Mouse (Mus musculus) neural tube, embryonic 14.5 days (tissue): Measurements from ENCODE around the gene Slc39a8. TPM values are rescaled to one million over a fixed set of nuclear protein-coding genes. Genes with fewer than 3 reads are reported as not detected.
A peak's percentile ranks its signal among the peaks of the same experiment; 100 is the strongest.

ENCODE experiments used
- ATAC-seq: fragments of 200-750 bp; cut with Nextera tagmentation; 2 replicates; pipeline ENCODE4 v1.8.0; 2017; ENCODE audit warnings: low read depth, mild to moderate bottlenecking, moderate TSS enrichment, moderate library complexity
- H3K27ac ChIP-seq: fragments of 300-500 bp; sonication (generic); 2 replicates; pipeline ENCODE4 v1.5.1; 2014; ENCODE audit warnings: low read depth, mild to moderate bottlenecking, control low read depth, low read length, moderate library complexity, mixed read lengths
- H3K27me3 ChIP-seq: fragments of 300-500 bp; sonication (generic); 2 replicates; pipeline ENCODE4 v1.6.1; 2014; ENCODE audit warnings: low read length; ENCODE audit not compliant: control insufficient read depth, insufficient read depth
- H3K36me3 ChIP-seq: fragments of 300-500 bp; sonication (generic); 2 replicates; pipeline ENCODE4 v1.6.1; 2014; ENCODE audit warnings: low read length, mixed read lengths; ENCODE audit not compliant: control insufficient read depth, insufficient read depth
- H3K4me1 ChIP-seq: fragments of 300-500 bp; sonication (generic); 2 replicates; pipeline ENCODE4 v1.6.1; 2014; ENCODE audit warnings: low read length; ENCODE audit not compliant: control insufficient read depth, insufficient read depth
- H3K4me2 ChIP-seq: fragments of 300-500 bp; sonication (generic); 2 replicates; pipeline ENCODE4 v1.6.1; 2014; ENCODE audit warnings: mild to moderate bottlenecking, low read depth, low read length, control low read depth
- H3K4me3 ChIP-seq: fragments of 300-500 bp; sonication (generic); 2 replicates; pipeline ENCODE4 v1.5.1; 2014; ENCODE audit warnings: low read depth, low read length, control low read depth, mixed read lengths
- H3K9ac ChIP-seq: fragments of 300-500 bp; sonication (generic); replicated peaks from 2 replicates; pipeline ENCODE4 v1.6.1; 2014; ENCODE audit warnings: low read depth, mild to moderate bottlenecking, control low read depth, low read length, mixed read lengths
- H3K9me3 ChIP-seq: fragments of 300-500 bp; sonication (generic); 2 replicates; pipeline ENCODE4 v1.6.1; 2016; ENCODE audit warnings: low read length; ENCODE audit not compliant: control insufficient read depth
- WGBS: fragments of 180-500 bp; shearing (Covaris S2); extraction: QIAGEN DNeasy Blood & Tissue Kit; methylation state at CpG from one replicate; pipeline ENCODE4 v1.1.7; 2014; 5-methylcytosine and 5-hydroxymethylcytosine counted together
- polyA plus RNA-seq: library from polyadenylated mRNA; unstranded; fragments of >200 nt; fragmentation: Nextera tagmentation; extraction: Ambion mirVana; gene quantifications from 2 replicates; pipeline ENCODE4 v1.2.1, GENCODE M21; 2014

Gene Slc39a8
- polyA plus RNA-seq, 1 experiment from 2014 or later, result 8.3 TPM

DNA sequence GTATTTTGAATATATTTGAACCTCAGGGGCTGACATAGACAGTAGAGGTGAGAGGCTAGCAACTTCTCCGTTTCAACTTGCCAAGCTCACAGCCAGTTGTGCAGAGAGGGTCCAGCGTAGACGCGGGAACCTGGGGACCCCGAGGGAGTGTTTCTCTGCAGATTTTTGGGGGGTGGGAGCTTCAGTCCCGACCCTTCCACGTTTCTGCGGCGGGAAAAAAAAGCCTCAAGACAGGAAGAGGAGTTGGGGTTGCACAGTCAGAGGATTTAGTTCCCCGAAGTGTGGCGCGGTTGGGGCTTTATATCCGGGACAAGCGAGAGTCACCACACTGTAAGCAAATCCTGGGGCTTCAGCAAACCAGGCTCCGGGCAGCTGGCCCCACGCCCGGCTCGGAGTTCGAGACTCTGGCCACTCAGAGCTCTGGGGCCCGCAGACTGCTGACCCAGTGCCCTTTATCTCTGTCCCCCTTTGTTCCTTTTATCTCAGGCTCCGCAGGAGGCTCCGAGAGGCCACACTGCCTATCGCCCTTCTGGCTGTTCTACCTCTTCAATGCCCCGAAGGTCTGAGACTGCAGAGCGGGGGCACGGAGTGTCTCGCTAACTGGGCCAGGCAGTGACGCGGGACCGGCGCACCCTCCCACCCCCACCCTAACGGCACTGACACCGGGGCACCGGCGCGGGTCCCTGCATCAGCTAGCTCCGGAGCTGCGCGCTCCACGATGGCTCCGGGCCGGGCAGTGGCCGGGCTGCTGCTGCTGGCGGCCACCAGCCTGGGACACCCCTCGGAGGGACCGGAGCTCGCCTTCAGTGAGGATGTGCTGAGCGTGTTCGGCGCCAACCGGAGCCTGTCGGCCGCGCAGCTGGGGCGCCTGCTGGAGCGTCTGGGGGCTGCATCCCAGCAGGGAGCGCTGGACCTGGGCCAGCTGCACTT, 940 bp downstream of the Slc39a8 start:
- Histone ChIP-seq H3K9ac (peak overlapping the region; percentile 46), H3K9me3 (no peaks in the 10 kb centered on the region), H3K4me3 (peak overlapping the region; percentile 52), H3K4me1 (peaks cover 5% of the 10 kb centered on the region), H3K4me2 (peak overlapping the region; percentile 98), H3K27ac (no peak overlapping the region), H3K36me3 (no peaks in the 10 kb centered on the region), H3K27me3 (no peaks in the 10 kb centered on the region)
- WGBS, result under 1% methylated on average over 57 of the region's 57 CpGs
- ATAC-seq, result peak; percentile 83

DNA sequence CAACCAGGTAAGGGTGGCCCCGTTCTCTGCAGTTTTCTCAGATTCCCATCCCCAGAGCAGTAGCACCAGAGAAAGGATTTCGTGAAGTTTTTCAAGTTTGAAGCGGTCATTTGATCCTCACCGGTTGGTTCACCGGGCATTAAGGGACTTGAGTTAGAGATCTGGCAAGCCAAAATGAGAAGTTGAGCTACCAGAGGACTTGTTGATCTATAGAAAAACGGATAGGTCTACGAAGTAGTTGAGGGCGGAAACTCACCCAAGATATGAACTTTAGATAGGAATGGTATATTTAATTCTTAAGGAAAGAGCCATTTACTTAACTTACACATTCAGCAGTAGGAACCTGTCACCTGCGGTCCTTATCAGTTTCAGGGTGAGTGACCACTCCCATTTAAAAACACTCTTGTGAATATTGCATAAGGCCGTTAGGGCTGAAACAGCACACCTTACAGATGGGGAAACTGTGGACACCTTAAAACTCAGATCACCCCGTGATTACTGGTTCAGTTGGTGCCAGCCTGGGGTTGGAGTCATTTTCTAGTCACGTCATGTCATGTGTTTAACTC, 1.7 kb downstream of the Slc39a8 start:
- Histone ChIP-seq H3K4me2 (peak overlapping the region; percentile 98), H3K9ac (peak overlapping the region; percentile 46), H3K4me1 (peaks cover 5% of the 10 kb centered on the region), H3K27ac (no peak overlapping the region), H3K9me3 (no peaks in the 10 kb centered on the region), H3K27me3 (no peaks in the 10 kb centered on the region), H3K4me3 (peak overlapping the region; percentile 52), H3K36me3 (no peaks in the 10 kb centered on the region)
- no peak for ATAC-seq
- 24% methylated on average over 12 of the region's 12 CpGs for WGBS

- no peaks in the 10 kb centered on the region for H3K36me3 ChIP-seq
- H3K9me3 ChIP-seq, result no peaks in the 10 kb centered on the region
- H3K27me3 ChIP-seq, result no peaks in the 10 kb centered on the region
- no peak overlapping the region for H3K9ac ChIP-seq
- no peak overlapping the region for H3K4me2 ChIP-seq
- ATAC-seq, result no peak
- H3K4me1 ChIP-seq, result peaks cover 5% of the 10 kb centered on the region
- H3K4me3 ChIP-seq, result no peak overlapping the region
- 69% methylated on average over 1 of the region's 1 CpGs for WGBS
- H3K27ac ChIP-seq, result no peak overlapping the region
Measured at GRCm38 (mm10) chr3:135828000-135828399, 2.9 kb downstream of the Slc39a8 start.

GRCm38 (mm10) chr3:135832496-135832895, 7.4 kb downstream of the Slc39a8 start:
- Histone ChIP-seq H3K4me3 (no peak overlapping the region), H3K4me2 (no peak overlapping the region), H3K27ac (no peak overlapping the region), H3K36me3 (no peaks in the 10 kb centered on the region), H3K9ac (no peak overlapping the region), H3K4me1 (no peaks in the 10 kb centered on the region), H3K9me3 (no peaks in the 10 kb centered on the region), H3K27me3 (no peaks in the 10 kb centered on the region)
- whole genome bisulfite sequencing, result 100% methylated on average over 2 of the region's 2 CpGs
- no peak for ATAC-seq

DNA sequence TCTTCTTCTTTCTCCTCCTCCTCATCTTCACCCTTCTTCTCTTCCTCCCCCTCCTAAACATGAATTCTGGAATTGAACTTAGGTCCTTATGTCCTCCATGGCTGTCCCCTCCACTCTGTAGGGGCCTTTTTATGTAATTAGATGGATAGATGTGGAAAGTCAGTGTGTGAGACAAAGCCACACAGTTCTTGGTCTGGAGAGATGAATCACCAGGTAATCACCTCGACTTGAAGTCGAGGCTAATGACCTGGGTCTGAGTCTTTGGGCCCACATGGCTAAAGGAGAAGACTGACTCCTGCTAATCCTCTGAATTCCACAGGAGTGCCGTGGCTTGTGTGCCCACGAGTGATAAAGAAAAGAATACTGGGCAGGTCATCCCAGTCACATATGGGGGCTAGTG, 7.8 kb downstream of the Slc39a8 start:
- Histone ChIP-seq H3K9ac (no peak overlapping the region), H3K9me3 (no peaks in the 10 kb centered on the region), H3K36me3 (no peaks in the 10 kb centered on the region), H3K27ac (no peak overlapping the region), H3K27me3 (no peaks in the 10 kb centered on the region), H3K4me2 (no peak overlapping the region), H3K4me3 (no peak overlapping the region), H3K4me1 (no peaks in the 10 kb centered on the region)
- no peak for ATAC-seq
- WGBS, result 88% methylated on average over 4 of the region's 4 CpGs

DNA sequence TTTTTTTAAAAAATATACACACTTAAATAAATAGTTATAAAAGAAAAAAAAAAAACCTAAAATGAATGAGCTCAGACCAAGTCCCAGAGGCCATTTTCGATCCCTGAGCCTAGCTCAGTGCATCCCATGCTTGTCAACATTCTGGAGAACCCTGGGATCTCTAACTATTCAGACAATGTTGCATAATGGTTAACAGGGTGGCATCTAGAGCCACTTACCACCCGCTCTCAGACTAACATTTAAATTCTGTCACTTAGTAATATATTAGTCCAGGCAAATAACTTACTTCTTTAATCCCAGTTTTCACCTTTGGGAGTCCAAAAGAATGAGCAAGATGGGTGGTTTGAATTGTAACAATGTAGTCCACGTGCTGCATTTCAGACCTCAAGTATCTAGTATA, 9.9 kb downstream of the Slc39a8 start:
- H3K4me3 ChIP-seq, result no peak overlapping the region
- no peaks in the 10 kb centered on the region for H3K9me3 ChIP-seq
- no peaks in the 10 kb centered on the region for H3K27me3 ChIP-seq
- H3K4me1 ChIP-seq, result no peaks in the 10 kb centered on the region
- WGBS, result 89% methylated on average over 3 of the region's 3 CpGs
- H3K4me2 ChIP-seq, result no peak overlapping the region
- H3K36me3 ChIP-seq, result no peaks in the 10 kb centered on the region
- ATAC-seq, result no peak
- no peak overlapping the region for H3K9ac ChIP-seq
- no peak overlapping the region for H3K27ac ChIP-seq

DNA sequence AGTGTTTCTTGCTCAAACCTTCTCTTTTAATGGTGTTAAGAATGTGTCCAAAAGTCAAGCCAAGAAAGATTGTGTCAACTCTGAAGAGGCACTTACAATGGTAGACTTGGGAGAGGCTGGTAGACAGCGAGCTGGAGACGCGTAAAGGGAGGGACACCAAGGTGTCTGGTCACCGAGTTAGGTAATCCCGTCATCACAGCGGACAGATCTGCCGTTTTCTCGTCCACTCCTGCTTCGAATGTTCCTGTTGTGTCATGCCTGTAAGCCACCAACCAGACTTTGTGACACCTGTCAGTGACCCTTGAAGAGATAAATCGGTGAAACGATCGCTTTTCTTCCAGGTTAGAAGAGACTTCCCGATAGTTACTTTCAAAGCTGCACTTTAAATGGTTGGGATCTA, 14.5 kb downstream of the Slc39a8 start:
- Histone ChIP-seq H3K27me3 (no peaks in the 10 kb centered on the region), H3K9ac (no peak overlapping the region), H3K4me1 (no peaks in the 10 kb centered on the region), H3K27ac (no peak overlapping the region), H3K36me3 (no peaks in the 10 kb centered on the region), H3K4me3 (no peak overlapping the region), H3K4me2 (no peak overlapping the region), H3K9me3 (no peaks in the 10 kb centered on the region)
- no peak for ATAC-seq
- 94% methylated on average over 13 of the region's 13 CpGs for WGBS

- Histone ChIP-seq H3K36me3 (no peaks in the 10 kb centered on the region), H3K9me3 (no peaks in the 10 kb centered on the region), H3K27ac (no peak overlapping the region), H3K4me1 (no peaks in the 10 kb centered on the region), H3K4me2 (no peak overlapping the region), H3K9ac (no peak overlapping the region), H3K27me3 (no peaks in the 10 kb centered on the region), H3K4me3 (no peak overlapping the region)
- peak; percentile 84; the same call in 1 of the 2 replicates for ATAC-seq
- 70% methylated on average over 12 of the region's 12 CpGs for WGBS
Measured at GRCm38 (mm10) chr3:135840185-135840584, 15.1 kb downstream of the Slc39a8 start.
